Mouse (Mus musculus) retina, postnatal 1 day (tissue): ENCODE data around the gene Syngap1.
A peak's percentile ranks its signal among the peaks of the same experiment; 100 is the strongest.

Experiments used
- DNase-seq: peaks from one replicate; pipeline ENCODE4 v3.0.0-alpha.2; 2012

Gene Syngap1

DNA sequence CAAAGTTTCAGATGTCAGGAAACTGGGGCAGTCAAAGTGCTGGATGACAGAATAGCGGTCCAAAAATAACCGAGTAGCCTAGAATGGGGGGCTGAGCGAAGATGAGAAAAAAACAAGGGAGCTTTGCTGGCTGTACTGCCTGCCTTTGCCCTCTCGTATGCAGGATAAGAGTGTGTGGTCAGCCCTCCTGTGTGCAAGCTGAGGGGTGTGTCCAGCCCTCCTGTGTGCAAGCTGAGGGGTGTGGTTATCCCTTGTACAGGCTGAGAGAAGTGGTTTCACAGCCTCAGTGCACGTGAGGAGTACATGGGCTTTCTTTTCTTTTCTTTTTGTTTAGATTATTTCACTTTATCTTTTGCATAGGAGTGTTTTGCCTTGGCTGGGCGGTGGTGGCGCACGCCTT, 54.5 kb downstream of the Syngap1 start:
- no peak for DNase-seq

GRCm38 (mm10) chr17:26997661-26998060, 56.6 kb downstream of the Syngap1 start:
- no peak for DNase-seq

- no peak for DNase-seq
These were observed 57.2 kb downstream of the Syngap1 start for GRCm38 (mm10) chr17:26998283-26998682.

DNA sequence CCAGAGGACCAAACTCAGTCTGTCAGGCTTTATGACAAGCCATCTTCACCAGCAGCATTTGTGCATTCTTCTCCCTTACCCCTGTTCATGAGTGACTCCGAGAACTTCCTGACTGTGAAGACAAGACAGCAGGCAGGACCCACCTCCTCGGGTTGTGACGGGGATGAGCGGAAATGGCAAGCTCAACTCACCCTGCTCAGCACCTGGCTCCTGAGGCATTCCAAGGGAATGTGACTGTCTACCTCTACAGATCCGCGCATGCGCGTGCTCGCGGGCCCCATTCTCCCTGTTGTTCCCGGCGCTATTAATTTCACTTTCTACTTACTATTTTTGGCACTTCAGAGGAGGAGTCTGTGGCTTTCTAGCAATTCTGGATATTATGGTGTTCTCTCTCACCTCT, 58.9 kb downstream of the Syngap1 start:
- DNase-seq, result no peak

GRCm38 (mm10) chr17:27001151-27001550, 60.1 kb downstream of the Syngap1 start:
- peak; percentile 18 for DNase-seq

- peak; percentile 38 for DNase-seq
These were observed 60.8 kb downstream of the Syngap1 start for GRCm38 (mm10) chr17:27001889-27002288.

- DNase-seq, result peak; percentile 64
These were observed 63.4 kb downstream of the Syngap1 start for GRCm38 (mm10) chr17:27004431-27004830.

DNA sequence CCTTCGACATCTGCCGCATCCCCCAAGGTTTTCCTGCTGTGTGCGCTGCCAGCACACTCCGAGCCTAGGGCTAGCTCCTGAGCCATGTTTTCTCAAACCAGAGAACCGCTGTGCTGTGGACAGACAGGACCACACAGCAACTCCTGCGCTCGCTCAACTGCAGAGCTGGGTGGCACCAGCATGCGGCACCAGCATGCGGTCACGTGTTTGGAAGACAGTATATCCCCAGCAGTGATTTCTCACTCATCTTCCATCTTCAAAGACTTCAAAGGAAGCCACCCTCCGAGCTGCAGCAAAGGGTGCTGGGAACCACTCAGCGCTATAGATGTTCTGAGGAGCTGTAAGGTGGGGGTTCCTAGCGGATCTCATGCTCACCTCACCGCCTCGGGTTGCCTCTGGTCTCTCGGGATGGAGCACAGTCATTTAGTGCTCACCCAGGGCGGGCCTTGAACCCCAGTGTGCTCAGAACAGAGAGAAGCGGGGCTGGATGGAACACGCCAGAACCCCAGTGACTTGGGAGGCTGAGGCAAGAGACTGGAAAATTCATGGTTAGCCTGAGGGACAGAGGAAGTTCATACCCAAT, 63.9 kb downstream of the Syngap1 start:
- no peak for DNase-seq

- DNase-seq, result no peak
These were observed 64.6 kb downstream of the Syngap1 start for GRCm38 (mm10) chr17:27005644-27006043.

GRCm38 (mm10) chr17:27008277-27008676, 67.2 kb downstream of the Syngap1 start:
- DNase-seq, result no peak

DNA sequence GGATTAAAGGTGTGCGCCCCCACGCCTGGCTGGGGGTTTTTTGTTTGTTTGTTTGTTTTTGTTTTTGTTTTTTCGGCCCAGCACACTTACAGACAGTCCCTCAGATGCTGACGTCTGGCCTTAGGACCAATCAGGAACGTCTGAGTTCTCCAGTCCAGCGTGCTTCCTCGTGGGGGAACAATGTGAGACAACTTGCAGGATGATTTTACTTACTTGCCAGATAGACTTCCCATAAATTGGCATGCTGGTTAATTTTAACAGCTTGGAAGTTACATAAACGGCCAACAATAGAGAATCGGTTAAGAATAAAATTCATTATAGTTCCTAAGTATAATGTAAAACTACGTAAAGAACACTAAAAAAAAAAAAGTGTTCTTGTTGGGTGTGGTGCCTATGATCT, 70.1 kb downstream of the Syngap1 start:
- no peak for DNase-seq

DNA sequence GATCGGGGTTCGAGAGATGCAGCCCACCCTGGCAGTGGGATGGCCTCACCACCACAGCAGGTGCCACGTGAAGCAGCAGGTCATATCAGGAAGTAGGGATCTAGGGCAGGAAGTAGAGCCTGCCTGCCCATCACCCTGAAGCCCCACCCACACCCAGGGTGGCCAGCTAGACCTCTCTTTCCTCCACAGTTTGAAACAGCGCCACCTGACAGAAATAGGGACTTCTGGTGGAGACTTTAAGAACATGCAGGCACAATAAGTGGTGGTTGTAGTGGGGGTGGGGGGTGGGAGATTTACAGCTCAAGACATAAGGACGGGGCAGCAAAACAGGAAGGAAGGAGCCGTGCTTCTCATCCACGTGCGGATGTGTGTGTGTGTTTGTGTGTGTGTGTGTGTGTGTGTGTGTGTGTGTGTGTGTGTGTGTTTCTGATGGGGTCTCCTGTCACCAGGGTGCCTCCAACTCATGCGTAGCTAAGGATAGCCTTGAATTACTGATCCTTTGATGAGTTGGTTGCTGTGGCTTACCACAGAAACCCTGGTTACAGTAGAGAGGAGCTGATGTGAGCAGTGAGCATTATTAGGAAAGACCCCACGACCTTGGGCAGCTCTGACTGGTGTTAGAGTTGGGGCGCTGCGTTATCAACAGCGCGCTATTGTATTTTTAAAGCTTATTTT, 71.1 kb downstream of the Syngap1 start:
- DNase-seq, result peak; percentile 32

DNA sequence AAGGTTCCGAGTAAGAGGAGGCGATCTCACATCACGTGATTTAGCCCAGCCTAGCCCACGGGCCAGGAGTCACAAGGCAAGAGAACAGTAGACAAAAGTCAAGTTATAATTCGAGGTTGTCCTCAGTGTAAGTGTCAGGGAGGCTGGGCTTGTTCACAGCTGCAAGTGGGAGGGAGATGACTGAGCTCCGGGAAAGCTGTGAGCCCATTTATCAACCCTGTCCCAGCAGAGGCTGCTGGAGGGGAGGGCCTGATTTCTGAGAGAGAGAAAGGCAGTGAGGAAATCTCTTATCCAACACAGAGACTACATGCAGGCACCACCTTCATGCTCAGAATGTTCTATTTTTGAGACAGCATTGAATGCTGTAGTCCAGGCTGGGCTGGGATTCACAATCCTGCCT, 71.9 kb downstream of the Syngap1 start:
- no peak for DNase-seq

- peak; percentile 89 for DNase-seq
These were observed 76.8 kb downstream of the Syngap1 start for GRCm38 (mm10) chr17:27017564-27018499.

DNA sequence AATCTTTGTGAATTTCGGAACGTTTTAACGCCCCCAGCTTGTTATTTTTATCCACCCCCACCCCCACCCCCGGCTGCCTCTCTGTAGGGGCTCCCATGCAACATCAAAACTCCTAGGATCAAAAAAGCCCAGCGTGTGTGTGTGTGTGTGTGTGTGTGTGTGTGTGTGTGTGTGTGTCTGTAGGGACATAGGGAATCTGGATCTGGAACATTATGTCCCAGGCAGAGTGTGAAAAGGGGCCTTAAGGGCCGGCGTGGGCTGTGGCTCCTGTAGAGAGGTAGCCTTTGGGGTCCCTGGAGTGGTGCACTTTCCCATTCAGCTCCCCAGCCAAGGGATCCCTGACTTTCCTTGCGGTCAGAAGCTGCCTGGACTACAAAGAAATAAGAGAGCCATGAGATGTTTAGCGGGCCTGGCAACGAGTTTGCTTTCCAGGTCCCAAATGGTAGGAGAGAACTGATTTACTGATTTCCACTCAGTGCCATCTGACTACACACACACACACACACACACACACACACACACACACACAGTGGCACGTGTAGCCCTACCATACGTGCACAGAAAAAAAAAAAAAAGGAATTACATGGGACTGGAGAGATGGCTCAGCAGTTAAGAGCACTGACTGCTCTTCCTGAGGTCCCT, 77.6 kb downstream of the Syngap1 start:
- DNase-seq, result no peak

DNA sequence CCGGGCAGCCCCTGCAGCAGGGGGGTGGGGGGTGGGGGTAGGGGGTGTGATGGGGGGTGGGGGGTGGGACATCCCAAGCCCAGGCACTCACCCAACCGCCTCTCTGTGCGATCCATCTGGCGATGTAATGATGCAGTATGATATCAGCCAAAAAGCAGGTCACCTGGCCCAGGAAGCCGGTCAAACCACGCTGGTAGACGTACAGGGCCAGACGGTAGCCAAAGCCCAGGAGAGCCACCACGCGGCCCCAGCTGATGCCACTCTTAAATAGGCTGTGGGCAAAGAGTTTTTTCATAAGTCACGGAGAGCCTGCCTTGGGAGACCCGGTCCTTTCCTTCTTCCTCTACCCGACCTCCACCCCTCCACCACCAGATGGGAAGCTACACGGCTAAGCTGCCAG, 80.0 kb downstream of the Syngap1 start:
- no peak for DNase-seq

DNA sequence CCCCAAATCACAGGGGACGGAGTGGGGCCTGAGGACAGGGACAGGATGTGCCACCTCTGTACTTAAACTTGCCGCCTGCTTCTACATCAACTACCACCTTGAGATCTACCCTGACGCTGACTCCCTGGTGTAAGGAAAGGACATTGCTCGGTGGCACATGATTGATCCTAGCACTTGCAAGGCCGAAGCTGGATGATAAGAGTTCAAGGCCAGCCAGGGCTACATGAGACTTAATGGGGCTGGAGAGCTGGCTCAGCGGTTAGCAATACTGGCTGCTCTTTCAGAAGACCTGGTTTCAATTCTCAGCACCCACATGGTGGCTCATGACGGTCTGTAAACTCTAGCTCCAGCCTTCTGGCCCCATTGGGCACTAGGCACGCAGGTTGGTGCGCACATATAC, 80.7 kb downstream of the Syngap1 start:
- DNase-seq, result no peak
